11 mouse cellular contexts compared by ENCODE assay signal in genomic region chr5:135369196-135369595, GRCm38 (mm10). TPM values are rescaled to one million over a fixed set of nuclear protein-coding genes. Genes with fewer than 3 reads are reported as not detected.
DNase-seq lines count a peak whose midpoint lies in the region; ATAC-seq and TF ChIP-seq lines count a peak whose summit lies in the region.
"Not testable (repeated sequence)": the region's sequence is repeated elsewhere in the genome, so short reads cannot be mapped to it uniquely, and the experiment has no call there.
"Had no signal": no experiment of that assay in that cellular context is flagged by ENCODE, and none has a peak within 500 bp of the region (broad histone marks: within the 10 kb centered on the region; RNA-seq: fewer than 3 reads in every experiment).

No protein-coding gene starts in this region.

- not testable (repeated sequence) for DNase-seq in CH12.LX (ENCODE audit: extremely low read depth); cerebellum, adult 2 months; layer of hippocampus, adult 2 months (ENCODE audit: low spot score in 2 of 2); liver, postnatal 0 days

- in situ Hi-C loops in CH12.LX (cut with MboI; ENCODE audit: low pct_ligation_motif_present, low pct_unique_long_range_greater_than_20kb, low sequenced_read_pairs): not testable (repeated sequence)

- WGBS in cerebellum, adult 2 months: 53% methylated on average over 9 of the region's 9 CpGs
- 66% methylated on average over 9 of the region's 9 CpGs for WGBS in forebrain, embryonic 15.5 days
- WGBS in hindbrain, embryonic 12.5 days: 59% methylated on average over 9 of the region's 9 CpGs
- 55% methylated on average over 9 of the region's 9 CpGs for WGBS in liver, postnatal 0 days (ENCODE audit: insufficient replicate concordance)

- TF ChIP-seq CTCF in CH12.LX (conservative IDR thresholded peaks at IDR 0.05 in 1 of 2, IDR thresholded peaks at IDR 0.05 in 1 of 2; ENCODE audit: low read depth in 2 of 2, low read length in 2 of 2); cerebellum, adult 2 months (IDR thresholded peaks at IDR 0.05; ENCODE audit: borderline replicate concordance, insufficient read depth, low read depth, low read length); layer of hippocampus, adult 2 months (conservative IDR thresholded peaks at IDR 0.05); liver, postnatal 0 days (IDR thresholded peaks at IDR 0.05; ENCODE audit: low read depth); testis, adult 2 months (IDR thresholded peaks at IDR 0.05; ENCODE audit: control insufficient read depth, insufficient read depth, insufficient replicate concordance, low read depth, low read length): not testable (repeated sequence)

- H3K4me2 ChIP-seq in CH12.LX (ENCODE audit: insufficient read depth, low read depth, poor library complexity, severe bottlenecking) (peak overlapping the region; percentile 82), myocyte (ENCODE audit: low read depth) (peak overlapping the region; percentile 86)
- H3K4me2 ChIP-seq in forebrain, embryonic 15.5 days (replicated peaks): peak overlapping the region; percentile 82
- peak overlapping the region; percentile 89 for H3K4me2 ChIP-seq in hindbrain, embryonic 12.5 days (replicated peaks)
- H3K4me2 ChIP-seq in liver, postnatal 0 days (ENCODE audit: low read depth, low read length): peak overlapping the region; percentile 98

- H3K9ac ChIP-seq in CH12.LX (ENCODE audit: insufficient read depth, low read depth): peak overlapping the region; percentile 81
- peak overlapping the region; percentile 89 for H3K9ac ChIP-seq in forebrain, embryonic 15.5 days (replicated peaks)
- peak overlapping the region; percentile 89 for H3K9ac ChIP-seq in hindbrain, embryonic 12.5 days
- H3K9ac ChIP-seq in liver, postnatal 0 days (replicated peaks): peak overlapping the region; percentile 92

- H3K27me3 ChIP-seq in CH12.LX (replicated peaks): peaks cover 21% of the 10 kb centered on the region
- not testable (repeated sequence) for H3K27me3 ChIP-seq in cerebellum, adult 2 months (ENCODE audit: control insufficient read depth, insufficient read depth, low read length); forebrain, embryonic 15.5 days; hindbrain, embryonic 12.5 days; liver, postnatal 0 days (ENCODE audit: insufficient read depth, low read length); myocyte (ENCODE audit: control insufficient read depth, insufficient read depth, insufficient read length); testis, adult 2 months (ENCODE audit: control insufficient read depth, insufficient read depth, low read length)

- H3K27ac ChIP-seq in CH12.LX (ENCODE audit: insufficient read depth, low read depth); cerebellum, adult 2 months (ENCODE audit: insufficient read depth, low read length); testis, adult 2 months (ENCODE audit: control insufficient read depth, insufficient read depth, low read depth, low read length): not testable (repeated sequence)
- H3K27ac ChIP-seq in forebrain, embryonic 15.5 days (replicated peaks): peak overlapping the region; percentile 88; the same call in 1 of the 2 replicates
- H3K27ac ChIP-seq in hindbrain, embryonic 12.5 days: 0 out of 2 replicates have a peak overlapping the region, but pooled peaks have one; percentile 74
- H3K27ac ChIP-seq in layer of hippocampus, adult 2 months: peak overlapping the region; percentile 93; the same call in 1 of the 2 replicates
- 0 out of 2 replicates have a peak overlapping the region, but pooled peaks have one; percentile 85 for H3K27ac ChIP-seq in liver, postnatal 0 days (ENCODE audit: low read depth)

- not testable (repeated sequence) for TF ChIP-seq EP300 in CH12.LX (IDR thresholded peaks at IDR 0.05; ENCODE audit: low read length); liver, postnatal 0 days (IDR thresholded peaks at IDR 0.05; ENCODE audit: low read depth)

- H3K4me3 ChIP-seq in CH12.LX (replicated peaks in 1 of 3; ENCODE audit: low read depth in 2 of 3, low read length in 2 of 3, poor library complexity in 1 of 3) (peak overlapping the region; percentile 78 to 100 (median 94)), myocyte (peak overlapping the region; percentile 83)
- peak overlapping the region; percentile 82 for H3K4me3 ChIP-seq in cerebellum, adult 2 months (replicated peaks; ENCODE audit: insufficient read depth, low read depth, low read length)
- H3K4me3 ChIP-seq in forebrain, embryonic 15.5 days: peak overlapping the region; percentile 94
- H3K4me3 ChIP-seq in hindbrain, embryonic 12.5 days: peak overlapping the region; percentile 98
- H3K4me3 ChIP-seq in layer of hippocampus, adult 2 months: peak overlapping the region; percentile 95
- H3K4me3 ChIP-seq in liver, postnatal 0 days (ENCODE audit: low read depth, low read length): peak overlapping the region; percentile 90
- H3K4me3 ChIP-seq in testis, adult 2 months (ENCODE audit: control insufficient read depth, low read depth, low read length): peak overlapping the region; percentile 92

- TF ChIP-seq POLR2A in CH12.LX (IDR thresholded peaks at IDR 0.05; ENCODE audit: low read depth, low read length); cerebellum, adult 2 months (IDR thresholded peaks at IDR 0.05; ENCODE audit: borderline replicate concordance, insufficient read depth, low read length); myocyte (IDR thresholded peaks at IDR 0.05; ENCODE audit: insufficient read length, low read depth); testis, adult 2 months (IDR thresholded peaks at IDR 0.05; ENCODE audit: control insufficient read depth, low read depth, low read length): not testable (repeated sequence)

- H3K79me2 ChIP-seq in CH12.LX (replicated peaks; ENCODE audit: control insufficient read depth, extremely low read depth, insufficient read depth, poor library complexity, severe bottlenecking) (peaks cover 17% of the 10 kb centered on the region), myocyte (ENCODE audit: control insufficient read depth, insufficient read depth) (peaks cover 15% of the 10 kb centered on the region)

- H3ac ChIP-seq in myocyte (ENCODE audit: control insufficient read depth, insufficient read length): peak overlapping the region; percentile 69

- H3K36me3 ChIP-seq in CH12.LX (replicated peaks in 1 of 2; ENCODE audit: control insufficient read depth in 1 of 2, insufficient read depth in 1 of 2, low read length in 1 of 2): peaks cover 22 to 29% of the 10 kb centered on the region in 2 experiments
- H3K36me3 ChIP-seq in forebrain, embryonic 15.5 days: peaks cover 24% of the 10 kb centered on the region
- peaks cover 25% of the 10 kb centered on the region for H3K36me3 ChIP-seq in hindbrain, embryonic 12.5 days
- H3K36me3 ChIP-seq in liver, postnatal 0 days (replicated peaks; ENCODE audit: insufficient read depth, low read length): peaks cover 10% of the 10 kb centered on the region
- H3K36me3 ChIP-seq in myocyte (ENCODE audit: control insufficient read depth, insufficient read depth); testis, adult 2 months (ENCODE audit: control insufficient read depth, insufficient read depth, low read length): not testable (repeated sequence)

- dilution Hi-C loops in CH12.LX (cut with MboI; ENCODE audit: extremely low pct_ligation_motif_present, extremely low pct_unique_long_range_greater_than_20kb, low sequenced_read_pairs): not testable (repeated sequence)

- H3K9me3 ChIP-seq in CH12.LX (replicated peaks; ENCODE audit: low read length); forebrain, embryonic 15.5 days; hindbrain, embryonic 12.5 days (replicated peaks); liver, postnatal 0 days (ENCODE audit: low read length): not testable (repeated sequence)

- TF ChIP-seq RAD21 in CH12.LX (IDR thresholded peaks at IDR 0.05; ENCODE audit: low read depth, low read length): not testable (repeated sequence)

- H3K4me1 ChIP-seq in CH12.LX (ENCODE audit: control insufficient read depth in 1 of 2, insufficient read depth in 2 of 2): peaks cover 3 to 17% of the 10 kb centered on the region in 2 experiments; a peak in 3 of 4 replicates
- H3K4me1 ChIP-seq in cerebellum, adult 2 months (ENCODE audit: control insufficient read depth, insufficient read depth, low read length); testis, adult 2 months (ENCODE audit: control insufficient read depth, insufficient read depth, low read length): not testable (repeated sequence)
- H3K4me1 ChIP-seq in forebrain, embryonic 15.5 days: peaks cover 20% of the 10 kb centered on the region
- H3K4me1 ChIP-seq in hindbrain, embryonic 12.5 days: peaks cover 14% of the 10 kb centered on the region
- peaks cover 12% of the 10 kb centered on the region for H3K4me1 ChIP-seq in liver, postnatal 0 days (ENCODE audit: insufficient read depth)

- ATAC-seq in forebrain, embryonic 15.5 days (replicated peaks); liver, postnatal 0 days: not testable (repeated sequence)
- peak; percentile 27; the same call in 1 of the 2 replicates for ATAC-seq in hindbrain, embryonic 12.5 days (ENCODE audit: low FRiP score)

RNA-seq across cellular contexts. Expression of gene Nsun5, which starts 0.6 kb away (rescaled TPM):
- 27.6 and 37.4 TPM in 2 replicates for total RNA-seq in CH12.LX (2012; rRNA removed)
- total RNA-seq in CH12.LX (2014; rRNA removed): 30.0 and 30.9 TPM in 2 replicates
- polyA plus RNA-seq in CH12.LX (2012; ENCODE audit: insufficient read length, low read depth): 36.6 and 42.2 TPM in 2 replicates
- 41.8 and 45.6 TPM in 2 replicates for polyA plus RNA-seq in cerebellum, adult 2 months (2012; rRNA removed)
- 40.3 and 40.7 TPM in 2 replicates for polyA plus RNA-seq in forebrain, embryonic 15.5 days (2015; fragmentation: Nextera tagmentation; extraction: Ambion mirVana)
- polyA plus RNA-seq in hindbrain, embryonic 12.5 days (2016; fragmentation: Nextera tagmentation; extraction: Ambion mirVana): 28.5 and 36.1 TPM in 2 replicates
- 10 to 100 TPM; 21.7 to 30.1 TPM for total RNA-seq in layer of hippocampus, adult 2 months (2021)
- 9.4 and 10.0 TPM in 2 replicates for polyA plus RNA-seq in liver, postnatal 0 days (2015; fragmentation: Nextera tagmentation; extraction: Ambion mirVana)
- 22.7 TPM for polyA plus RNA-seq in myocyte (2012; fragmentation: generic; extraction: Trizol)
- polyA plus RNA-seq in testis, adult 2 months (2012; rRNA removed): 16.0 and 16.5 TPM in 2 replicates

RNA-seq across cellular contexts. Expression of gene Trim50, which starts 16.1 kb away (rescaled TPM):
- not detected in 2 replicates for total RNA-seq in CH12.LX (2012; rRNA removed)
- not detected in 2 replicates for total RNA-seq in CH12.LX (2014; rRNA removed)
- polyA plus RNA-seq in CH12.LX (2012; ENCODE audit: insufficient read length, low read depth): not detected in 2 replicates
- polyA plus RNA-seq in cerebellum, adult 2 months (2012; rRNA removed): 0.08 TPM in 1 of 2 replicates, not detected in the other
- polyA plus RNA-seq in forebrain, embryonic 15.5 days (2015; fragmentation: Nextera tagmentation; extraction: Ambion mirVana): not detected in 2 replicates
- not detected in 2 replicates for polyA plus RNA-seq in hindbrain, embryonic 12.5 days (2016; fragmentation: Nextera tagmentation; extraction: Ambion mirVana)
- not detected for total RNA-seq in layer of hippocampus, adult 2 months (2021)
- polyA plus RNA-seq in liver, postnatal 0 days (2015; fragmentation: Nextera tagmentation; extraction: Ambion mirVana): not detected in 2 replicates
- polyA plus RNA-seq in myocyte (2012; fragmentation: generic; extraction: Trizol): not detected
- 0.78 and 0.99 TPM in 2 replicates for polyA plus RNA-seq in testis, adult 2 months (2012; rRNA removed)
- polyA plus RNA-seq: gonadal fat pad, adult 2 months; lung, adult 2 months had no signal

RNA-seq across cellular contexts. Expression of gene Fkbp6, which starts 19.4 kb away (rescaled TPM):
- total RNA-seq in CH12.LX (2012; rRNA removed) (not detected in 2 replicates), CH12.LX (2014; rRNA removed) (not detected in 2 replicates)
- polyA plus RNA-seq in CH12.LX (2012; ENCODE audit: insufficient read length, low read depth) (not detected in 2 replicates), myocyte (2012; fragmentation: generic; extraction: Trizol) (not detected)
- polyA plus RNA-seq in cerebellum, adult 2 months (2012; rRNA removed): not detected in 2 replicates
- 0.18 TPM in 1 of 2 replicates, not detected in the other for polyA plus RNA-seq in forebrain, embryonic 15.5 days (2015; fragmentation: Nextera tagmentation; extraction: Ambion mirVana)
- not detected in 2 replicates for polyA plus RNA-seq in hindbrain, embryonic 12.5 days (2016; fragmentation: Nextera tagmentation; extraction: Ambion mirVana)
- under 1 TPM; 0.47 to 0.51 TPM for total RNA-seq in layer of hippocampus, adult 2 months (2021)
- not detected in 2 replicates for polyA plus RNA-seq in liver, postnatal 0 days (2015; fragmentation: Nextera tagmentation; extraction: Ambion mirVana)
- polyA plus RNA-seq in testis, adult 2 months (2012; rRNA removed): 71.8 and 87.2 TPM in 2 replicates
- total RNA-seq: layer of hippocampus, postnatal 10 days had no signal
- polyA plus RNA-seq: gonadal fat pad, adult 2 months; lung, adult 2 months had no signal

RNA-seq across cellular contexts. Expression of gene Pom121, which starts 25.1 kb away (rescaled TPM):
- total RNA-seq in CH12.LX (2012; rRNA removed) (9.8 and 10.4 TPM in 2 replicates), CH12.LX (2014; rRNA removed) (2.4 and 3.4 TPM in 2 replicates)
- polyA plus RNA-seq in CH12.LX (2012; ENCODE audit: insufficient read length, low read depth) (37.5 and 54.0 TPM in 2 replicates), myocyte (2012; fragmentation: generic; extraction: Trizol) (14.0 TPM)
- 31.2 and 31.8 TPM in 2 replicates for polyA plus RNA-seq in cerebellum, adult 2 months (2012; rRNA removed)
- 13.2 and 13.7 TPM in 2 replicates for polyA plus RNA-seq in forebrain, embryonic 15.5 days (2015; fragmentation: Nextera tagmentation; extraction: Ambion mirVana)
- 20.0 and 21.7 TPM in 2 replicates for polyA plus RNA-seq in hindbrain, embryonic 12.5 days (2016; fragmentation: Nextera tagmentation; extraction: Ambion mirVana)
- total RNA-seq in layer of hippocampus, adult 2 months (2021): 10 to 100 TPM; 48.3 to 50.2 TPM
- 3.2 and 3.5 TPM in 2 replicates for polyA plus RNA-seq in liver, postnatal 0 days (2015; fragmentation: Nextera tagmentation; extraction: Ambion mirVana)
- polyA plus RNA-seq in testis, adult 2 months (2012; rRNA removed): 97.5 and 107 TPM in 2 replicates

Comparison
In these comparisons a context has a peak if more than half of its experiments do, and no peak if none do; other contexts are left out.
1. RNA of gene Fkbp6, which starts 19.4 kb away (polyA plus RNA-seq): 71.8 to 87.2 TPM in testis, adult 2 months; 0.18 TPM in forebrain, embryonic 15.5 days, not detected in hindbrain, embryonic 12.5 days, not detected in cerebellum, adult 2 months, not detected in CH12.LX, not detected in liver, postnatal 0 days and not detected in myocyte (single experiment); every median in the first group is over 10 times any median in the second.
2. Peak in every context shown above with its lines, with median percentiles within 50 percentile points of each other: H3K4me2 ChIP-seq, H3K4me3 ChIP-seq and H3K9ac ChIP-seq.